Mouse (Mus musculus) thymus, adult 2 months (tissue): ENCODE measurements around the gene Pld5. TPM values are rescaled to one million over a fixed set of nuclear protein-coding genes. Genes with fewer than 3 reads are reported as not detected.

Experiments used
- DNase-seq: peaks from one replicate; pipeline ENCODE4 v3.0.0; 2021
- H3K27ac ChIP-seq: fragments of 200-500 bp; 2 replicates; pipeline ENCODE4 v1.5.1; 2012; ENCODE audit warnings: low read length, control low read depth; ENCODE audit not compliant: control insufficient read depth, insufficient read depth
- H3K27me3 ChIP-seq: fragments of 200-500 bp; 2 replicates; pipeline ENCODE4 v1.6.1; 2012; ENCODE audit warnings: mild to moderate bottlenecking, low read length, moderate library complexity, mixed read lengths; ENCODE audit not compliant: control insufficient read depth, insufficient read depth
- H3K36me3 ChIP-seq: fragments of 200-500 bp; 2 replicates; pipeline ENCODE4 v1.6.1; 2012; ENCODE audit warnings: mild to moderate bottlenecking, low read length, moderate library complexity; ENCODE audit not compliant: control insufficient read depth, insufficient read depth
- H3K4me1 ChIP-seq: fragments of 200-500 bp; replicated peaks from 2 replicates; pipeline ENCODE4 v1.6.1; 2012; ENCODE audit warnings: low read length; ENCODE audit not compliant: control insufficient read depth, insufficient read depth
- H3K4me3 ChIP-seq: fragments of 200-500 bp; 2 replicates; pipeline ENCODE4 v1.5.1; 2012; ENCODE audit warnings: mild to moderate bottlenecking, low read length, control low read depth, moderate library complexity; ENCODE audit not compliant: control insufficient read depth, insufficient read depth
- CTCF ChIP-seq: fragments of 200-500 bp; IDR thresholded peaks from 2 replicates; pipeline ENCODE4 v1.5.1; 2012; ENCODE audit warnings: mild to moderate bottlenecking, control low read depth, low read length, moderate library complexity, borderline replicate concordance; ENCODE audit not compliant: control insufficient read depth, poor library complexity, insufficient read depth; ENCODE audit errors: extremely low read depth
- POLR2A ChIP-seq: fragments of 200-500 bp; IDR thresholded peaks from 2 replicates; pipeline ENCODE4 v1.6.1; 2012; ENCODE audit warnings: mild to moderate bottlenecking, low read length, control low read depth, moderate library complexity; ENCODE audit not compliant: control insufficient read depth, poor library complexity, insufficient read depth; ENCODE audit errors: extremely low read depth
- WGBS: fragments of 180-500 bp; shearing (Covaris S2); methylation state at CpG from one replicate; pipeline ENCODE4 v1.1.7; 2018; 5-methylcytosine and 5-hydroxymethylcytosine counted together
- polyA plus RNA-seq: library from polyadenylated mRNA; depleted of rRNA; stranded (reverse); fragments of >200 nt; gene quantifications from 2 replicates; pipeline ENCODE4 v1.2.3, GENCODE M21; 2012

Pld5 gene
- polyA plus RNA-seq, 1 experiment, result 0.08 TPM

DNA sequence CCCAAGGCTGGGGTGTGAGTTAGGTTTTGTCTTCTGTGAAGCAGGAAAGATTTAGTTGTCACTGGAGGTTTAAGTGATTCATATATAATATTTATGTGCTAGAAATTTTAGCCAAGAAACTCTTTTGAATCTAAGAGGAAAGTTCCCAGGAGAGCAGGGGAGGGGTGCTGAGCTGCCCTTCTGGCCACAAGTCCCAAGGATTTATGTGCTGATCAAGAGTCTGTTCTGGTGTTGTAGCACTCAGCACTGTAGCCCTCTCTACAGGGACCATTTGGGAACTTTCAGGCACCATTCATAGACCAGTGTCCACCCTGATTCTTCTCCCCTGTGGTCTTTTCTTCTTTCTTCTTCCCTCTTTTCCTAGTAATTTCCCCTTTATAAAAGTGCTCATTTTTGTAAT, 209.8 kb downstream of the Pld5 start:
- TF ChIP-seq POLR2A, result no peak
- no peak for TF ChIP-seq CTCF
- no peaks in the 10 kb centered on the region for H3K36me3 ChIP-seq
- no peak overlapping the region for H3K4me3 ChIP-seq
- no peak for DNase-seq
- H3K27me3 ChIP-seq, result no peaks in the 10 kb centered on the region
- H3K4me1 ChIP-seq, result no peaks in the 10 kb centered on the region
- H3K27ac ChIP-seq, result no peak overlapping the region

- Histone ChIP-seq H3K27me3 (no peaks in the 10 kb centered on the region), H3K4me1 (no peaks in the 10 kb centered on the region), H3K27ac (no peak overlapping the region), H3K36me3 (no peaks in the 10 kb centered on the region), H3K4me3 (no peak overlapping the region)
- DNase-seq, result no peak
- no peak for TF ChIP-seq CTCF
- no peak for TF ChIP-seq POLR2A
Observed at GRCm38 (mm10) chr1:176064471-176064870, 210.6 kb downstream of the Pld5 start.

DNA sequence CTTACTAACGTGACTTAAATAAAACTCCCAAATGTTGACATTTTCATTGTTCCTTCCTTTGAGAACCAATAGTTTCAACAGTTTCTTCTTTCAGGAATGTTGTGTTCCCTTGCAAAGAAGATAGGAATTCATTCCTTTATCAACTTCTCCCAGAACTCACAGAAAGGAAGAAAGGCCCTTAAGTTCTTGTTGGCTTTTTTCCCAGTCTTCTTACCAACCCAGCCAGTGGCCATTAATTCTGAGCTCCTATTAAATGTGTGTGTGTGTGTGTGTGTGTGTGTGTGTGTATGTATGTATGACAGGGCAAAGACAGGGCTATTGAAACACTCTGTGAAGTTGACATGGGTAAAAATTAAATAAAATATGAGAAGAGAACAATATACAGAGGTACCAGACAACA, 221.5 kb downstream of the Pld5 start:
- Histone ChIP-seq H3K4me1 (no peaks in the 10 kb centered on the region), H3K4me3 (no peak overlapping the region), H3K36me3 (no peaks in the 10 kb centered on the region), H3K27me3 (no peaks in the 10 kb centered on the region), H3K27ac (no peak overlapping the region)
- DNase-seq, result no peak
- TF ChIP-seq CTCF (no peak), POLR2A (no peak)
- WGBS, result 53% methylated on average over 1 of the region's 1 CpGs

GRCm38 (mm10) chr1:176046995-176047394, 228.1 kb downstream of the Pld5 start:
- H3K27ac ChIP-seq, result no peak overlapping the region
- no peak overlapping the region for H3K4me3 ChIP-seq
- no peaks in the 10 kb centered on the region for H3K36me3 ChIP-seq
- DNase-seq, result no peak
- WGBS, result 84% methylated on average over 5 of the region's 5 CpGs
- no peaks in the 10 kb centered on the region for H3K27me3 ChIP-seq
- H3K4me1 ChIP-seq, result no peaks in the 10 kb centered on the region
- TF ChIP-seq CTCF, result no peak
- no peak for TF ChIP-seq POLR2A

GRCm38 (mm10) chr1:176046375-176046774, 228.7 kb downstream of the Pld5 start:
- H3K27me3 ChIP-seq, result no peaks in the 10 kb centered on the region
- no peaks in the 10 kb centered on the region for H3K4me1 ChIP-seq
- WGBS, result 87% methylated on average over 1 of the region's 1 CpGs
- no peak for DNase-seq
- no peaks in the 10 kb centered on the region for H3K36me3 ChIP-seq
- TF ChIP-seq POLR2A (no peak), CTCF (no peak)
- no peak overlapping the region for H3K4me3 ChIP-seq
- H3K27ac ChIP-seq, result no peak overlapping the region

DNA sequence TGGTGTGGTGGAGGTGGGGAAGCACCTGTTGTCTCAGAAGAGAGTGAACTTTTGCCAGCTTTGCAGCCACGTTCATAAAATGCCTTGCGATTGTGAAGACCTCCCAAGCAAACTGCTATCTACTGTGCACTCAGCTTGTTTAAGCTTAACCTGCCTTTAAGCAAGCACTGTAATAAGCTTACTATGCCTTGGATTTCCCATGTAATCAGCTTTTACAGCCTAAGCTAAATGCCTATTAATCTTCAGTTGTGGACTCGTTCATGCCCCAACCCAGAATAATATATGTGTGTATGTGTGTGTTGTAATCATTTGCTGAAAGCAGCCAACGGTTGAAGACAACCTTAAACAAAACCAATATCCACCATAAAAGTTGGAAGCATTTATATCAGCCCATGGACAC, 232.1 kb downstream of the Pld5 start:
- TF ChIP-seq POLR2A (no peak), CTCF (no peak)
- WGBS, result 78% methylated on average over 4 of the region's 4 CpGs

DNA sequence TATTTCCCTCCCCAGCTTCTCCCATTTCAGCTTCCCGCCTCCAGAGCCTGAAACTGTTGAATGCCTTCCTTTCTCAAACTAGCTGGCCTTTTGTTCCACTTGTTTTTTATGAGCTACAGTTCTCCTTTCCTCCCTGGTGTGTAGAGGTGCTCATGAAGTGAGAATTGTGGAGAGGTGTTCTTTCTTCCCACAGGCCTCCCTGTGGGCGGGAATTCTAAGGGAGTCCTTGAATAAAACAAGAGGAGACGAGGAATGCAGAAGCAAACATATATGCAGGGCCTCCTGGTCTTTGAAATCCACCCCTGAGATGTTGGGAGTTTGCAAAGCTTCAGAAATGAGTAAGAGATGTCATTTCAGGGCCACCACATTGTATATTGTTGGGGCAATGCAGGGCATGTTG, 235.2 kb downstream of the Pld5 start:
- Histone ChIP-seq H3K36me3 (no peaks in the 10 kb centered on the region), H3K27me3 (no peaks in the 10 kb centered on the region), H3K4me1 (no peaks in the 10 kb centered on the region), H3K4me3 (no peak overlapping the region), H3K27ac (no peak overlapping the region)
- TF ChIP-seq CTCF (no peak), POLR2A (no peak)
- WGBS, result 81% methylated on average over 3 of the region's 3 CpGs
- no peak for DNase-seq

More for the DNA sequence above, 232.1 kb downstream of the Pld5 start:
- no peak for DNase-seq
- H3K27me3 ChIP-seq, result no peaks in the 10 kb centered on the region
- H3K27ac ChIP-seq, result no peak overlapping the region
- no peak overlapping the region for H3K4me3 ChIP-seq
- H3K36me3 ChIP-seq, result no peaks in the 10 kb centered on the region
- no peaks in the 10 kb centered on the region for H3K4me1 ChIP-seq
